Mouse (Mus musculus): Measurements from ENCODE around the gene Bsn. TPM values are rescaled to one million over a fixed set of nuclear protein-coding genes. Genes with fewer than 3 reads are reported as not detected.
"Not testable (repeated sequence)": the region's sequence is repeated elsewhere in the genome, so short reads cannot be mapped to it uniquely, and the experiment has no call there.

Bsn gene
- polyA plus RNA-seq, 1 experiment, result 1.4 TPM

GRCm38 (mm10) chr9:108198621-108199020, 8.4 kb upstream of the Bsn start:
- Histone ChIP-seq H3K27me3 (ENCODE audit: control insufficient read depth, insufficient read depth, low read length) (no peaks in the 10 kb centered on the region), H3K4me1 (ENCODE audit: control insufficient read depth, insufficient read depth, insufficient read length, low read length) (no peaks in the 10 kb centered on the region; the same call in 1 of the 2 replicates), H3K4me3 (ENCODE audit: low read depth, low read length) (no peak overlapping the region), H3K27ac (ENCODE audit: insufficient read depth, low read depth, low read length) (no peak overlapping the region), H3K36me3 (ENCODE audit: control insufficient read depth, insufficient read depth, low read length) (no peaks in the 10 kb centered on the region)
- no peak for TF ChIP-seq POLR2A (IDR thresholded peaks at IDR 0.05; ENCODE audit: low read depth, low read length)
- TF ChIP-seq CTCF (IDR thresholded peaks at IDR 0.05; ENCODE audit: extremely low read depth, insufficient read length, insufficient replicate concordance, low read depth, low read length), result no peak
- 81% methylated on average over 4 of the region's 4 CpGs for WGBS

GRCm38 (mm10) chr9:108196920-108197677, 6.9 kb upstream of the Bsn start:
- 42% methylated on average over 24 of the region's 24 CpGs for WGBS
- Histone ChIP-seq H3K36me3 (ENCODE audit: control insufficient read depth, insufficient read depth, low read length) (no peaks in the 10 kb centered on the region), H3K27ac (ENCODE audit: insufficient read depth, low read depth, low read length) (no peak overlapping the region), H3K4me3 (ENCODE audit: low read depth, low read length) (no peak overlapping the region), H3K27me3 (ENCODE audit: control insufficient read depth, insufficient read depth, low read length) (no peaks in the 10 kb centered on the region), H3K4me1 (ENCODE audit: control insufficient read depth, insufficient read depth, insufficient read length, low read length) (no peaks in the 10 kb centered on the region; the same call in 1 of the 2 replicates)
- TF ChIP-seq CTCF (IDR thresholded peaks at IDR 0.05; ENCODE audit: extremely low read depth, insufficient read length, insufficient replicate concordance, low read depth, low read length), result no peak
- TF ChIP-seq POLR2A (IDR thresholded peaks at IDR 0.05; ENCODE audit: low read depth, low read length), result no peak

- 67% methylated on average over 6 of the region's 6 CpGs for WGBS
- H3K27me3 ChIP-seq (ENCODE audit: control insufficient read depth, insufficient read depth, low read length); H3K4me1 ChIP-seq (ENCODE audit: control insufficient read depth, insufficient read depth, insufficient read length, low read length); H3K36me3 ChIP-seq (ENCODE audit: control insufficient read depth, insufficient read depth, low read length); H3K4me3 ChIP-seq (ENCODE audit: low read depth, low read length); H3K27ac ChIP-seq (ENCODE audit: insufficient read depth, low read depth, low read length): not testable (repeated sequence)
These were observed 6.0 kb upstream of the Bsn start for GRCm38 (mm10) chr9:108196222-108196621.

- WGBS, result 41% methylated on average over 5 of the region's 5 CpGs
- Histone ChIP-seq H3K27me3 (ENCODE audit: control insufficient read depth, insufficient read depth, low read length) (peaks cover 19% of the 10 kb centered on the region; the same call in 1 of the 2 replicates), H3K4me3 (ENCODE audit: low read depth, low read length) (0 out of 2 replicates have a peak overlapping the region, but pooled peaks have one; percentile 67), H3K27ac (ENCODE audit: insufficient read depth, low read depth, low read length) (no peak overlapping the region), H3K36me3 (ENCODE audit: control insufficient read depth, insufficient read depth, low read length) (no peaks in the 10 kb centered on the region), H3K4me1 (ENCODE audit: control insufficient read depth, insufficient read depth, insufficient read length, low read length) (peaks cover 4% of the 10 kb centered on the region; the same call in 1 of the 2 replicates)
- TF ChIP-seq POLR2A (IDR thresholded peaks at IDR 0.05; ENCODE audit: low read depth, low read length) (no peak), CTCF (IDR thresholded peaks at IDR 0.05; ENCODE audit: extremely low read depth, insufficient read length, insufficient replicate concordance, low read depth, low read length) (no peak)
These were observed 747 bp downstream of the Bsn start for GRCm38 (mm10) chr9:108189488-108189786.

- TF ChIP-seq POLR2A (IDR thresholded peaks at IDR 0.05; ENCODE audit: low read depth, low read length) (no peak), CTCF (IDR thresholded peaks at IDR 0.05; ENCODE audit: extremely low read depth, insufficient read length, insufficient replicate concordance, low read depth, low read length) (no peak)
- no peaks in the 10 kb centered on the region for H3K36me3 ChIP-seq (ENCODE audit: control insufficient read depth, insufficient read depth, low read length)
- no peak overlapping the region for H3K27ac ChIP-seq (ENCODE audit: insufficient read depth, low read depth, low read length)
- H3K4me3 ChIP-seq (ENCODE audit: low read depth, low read length), result no peak overlapping the region
- H3K4me1 ChIP-seq (ENCODE audit: control insufficient read depth, insufficient read depth, insufficient read length, low read length), result peaks cover 4% of the 10 kb centered on the region; the same call in 1 of the 2 replicates
- H3K27me3 ChIP-seq (ENCODE audit: control insufficient read depth, insufficient read depth, low read length), result peaks cover 19% of the 10 kb centered on the region; the same call in 1 of the 2 replicates
- WGBS, result 75% methylated on average over 7 of the region's 7 CpGs
These were observed 1.2 kb downstream of the Bsn start for GRCm38 (mm10) chr9:108189023-108189422.

- H3K4me3 ChIP-seq (ENCODE audit: low read depth, low read length), result no peak overlapping the region
- H3K27me3 ChIP-seq (ENCODE audit: control insufficient read depth, insufficient read depth, low read length), result peaks cover 19% of the 10 kb centered on the region; the same call in 1 of the 2 replicates
- TF ChIP-seq POLR2A (IDR thresholded peaks at IDR 0.05; ENCODE audit: low read depth, low read length) (no peak), CTCF (IDR thresholded peaks at IDR 0.05; ENCODE audit: extremely low read depth, insufficient read length, insufficient replicate concordance, low read depth, low read length) (no peak)
- H3K4me1 ChIP-seq (ENCODE audit: control insufficient read depth, insufficient read depth, insufficient read length, low read length), result peaks cover 4% of the 10 kb centered on the region; the same call in 1 of the 2 replicates
- H3K36me3 ChIP-seq (ENCODE audit: control insufficient read depth, insufficient read depth, low read length), result no peaks in the 10 kb centered on the region
- 79% methylated on average over 8 of the region's 8 CpGs for WGBS
- H3K27ac ChIP-seq (ENCODE audit: insufficient read depth, low read depth, low read length), result no peak overlapping the region
These were observed 1.7 kb downstream of the Bsn start for GRCm38 (mm10) chr9:108188511-108188910.

GRCm38 (mm10) chr9:108187616-108188015, 2.6 kb downstream of the Bsn start:
- H3K4me3 ChIP-seq (ENCODE audit: low read depth, low read length), result no peak overlapping the region
- H3K27ac ChIP-seq (ENCODE audit: insufficient read depth, low read depth, low read length), result no peak overlapping the region
- peaks cover 4% of the 10 kb centered on the region; the same call in 1 of the 2 replicates for H3K4me1 ChIP-seq (ENCODE audit: control insufficient read depth, insufficient read depth, insufficient read length, low read length)
- no peaks in the 10 kb centered on the region for H3K36me3 ChIP-seq (ENCODE audit: control insufficient read depth, insufficient read depth, low read length)
- 44% methylated on average over 6 of the region's 6 CpGs for WGBS
- TF ChIP-seq CTCF (IDR thresholded peaks at IDR 0.05; ENCODE audit: extremely low read depth, insufficient read length, insufficient replicate concordance, low read depth, low read length) (no peak), POLR2A (IDR thresholded peaks at IDR 0.05; ENCODE audit: low read depth, low read length) (no peak)
- H3K27me3 ChIP-seq (ENCODE audit: control insufficient read depth, insufficient read depth, low read length), result peaks cover 19% of the 10 kb centered on the region; the same call in 1 of the 2 replicates

All from small intestine, adult 2 months (tissue).